Mouse (Mus musculus) urinary bladder, adult 18-20 months (tissue): ENCODE measurements around the gene Sct.

Experiments
- DNase-seq, 2 experiments: peaks; one replicate each; pipeline ENCODE4 v3.0.0; 2022; ENCODE audit warnings: low spot score in 2 of 2, mixed read lengths in 2 of 2

Sct gene

DNA sequence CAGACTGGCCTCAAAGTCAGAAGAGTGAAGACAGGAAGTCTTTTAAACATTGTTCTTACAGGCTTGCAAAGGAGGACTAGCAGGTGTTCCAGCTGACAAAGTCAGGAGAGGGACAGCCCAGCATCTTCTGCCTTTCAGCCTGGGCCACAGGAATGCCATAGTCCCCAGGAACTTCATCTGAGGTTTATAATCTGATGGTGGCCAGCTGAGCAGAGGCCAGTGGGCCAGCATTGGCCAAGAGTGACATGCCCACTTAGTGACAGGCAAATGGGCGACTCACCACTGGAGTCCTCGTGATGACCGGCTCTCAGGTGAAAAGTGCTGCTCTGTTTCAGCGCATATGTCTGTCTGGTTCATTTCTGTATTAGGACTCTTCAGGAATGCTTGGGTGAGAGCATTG is 48.4 kb downstream of the Sct start:
- no peak for DNase-seq

DNA sequence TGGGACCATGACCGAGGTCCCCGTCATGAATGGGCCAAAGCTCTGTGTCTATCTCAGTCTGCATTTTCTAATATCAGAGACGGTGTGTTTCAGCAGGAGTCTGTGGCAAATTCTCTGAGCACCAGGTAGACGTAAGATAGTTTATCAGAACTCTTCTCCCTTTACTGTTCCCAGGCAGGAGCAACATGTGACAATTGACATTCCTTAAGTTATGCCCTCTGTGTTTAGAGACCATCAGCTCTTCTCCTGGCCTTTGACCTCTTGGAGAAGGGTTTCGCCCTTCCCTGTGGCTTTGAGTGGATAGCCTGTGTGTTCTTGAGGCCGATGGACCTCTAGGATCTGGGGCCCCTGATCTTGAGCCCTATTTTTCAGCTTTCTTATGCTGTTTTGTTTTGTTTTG is 49.2 kb downstream of the Sct start:
- no peak for DNase-seq
